Mouse (Mus musculus) CH12.LX (cell line): ENCODE measurements around the gene Fam171a1. TPM values are rescaled to one million over a fixed set of nuclear protein-coding genes. Genes with fewer than 3 reads are reported as not detected.
A peak's percentile ranks its signal among the peaks of the same experiment; 100 is the strongest.

Source experiments
- DNase-seq: peaks from one replicate; pipeline ENCODE4 v3.0.0-alpha.2; 2013; ENCODE audit errors: extremely low read depth
- H3K27ac ChIP-seq: 2 replicates; pipeline ENCODE4 v1.5.1; 2012; ENCODE audit warnings: low read depth, mild to moderate bottlenecking, control low read depth, moderate library complexity; ENCODE audit not compliant: insufficient read depth
- H3K27me3 ChIP-seq: replicated peaks from 2 replicates; pipeline ENCODE3; 2012; ENCODE audit warnings: inconsistent platforms
- H3K36me3 ChIP-seq, 2 experiments: replicated peaks in 1 of 2; 2 replicates each; pipeline versions ENCODE3 to v1.6.1; 2012; ENCODE audit warnings: inconsistent platforms in 1 of 2, low read length in 1 of 2, mild to moderate bottlenecking in 1 of 2, mixed read lengths in 1 of 2, moderate library complexity in 1 of 2; ENCODE audit not compliant: control insufficient read depth in 1 of 2, insufficient read depth in 1 of 2
- H3K4me1 ChIP-seq, 2 experiments: 2 replicates each; pipeline ENCODE4 v1.6.1; 2012; ENCODE audit warnings: inconsistent platforms in 1 of 2, moderate library complexity in 1 of 2; ENCODE audit not compliant: insufficient read depth in 2 of 2, control insufficient read depth in 1 of 2
- H3K4me2 ChIP-seq: 2 replicates; pipeline ENCODE4 v1.6.1; 2012; ENCODE audit warnings: low read depth, mild to moderate bottlenecking, control low read depth; ENCODE audit not compliant: poor library complexity, insufficient read depth, severe bottlenecking
- H3K4me3 ChIP-seq, 3 experiments: fragments of 150-350 bp in 1 of 3; sonication (generic) in 1 of 3; replicated peaks in 1 of 3; 2 replicates each; pipeline versions ENCODE3 to v1.5.1; 2011 to 2012; ENCODE audit warnings: low read depth in 2 of 3, low read length in 2 of 3, mild to moderate bottlenecking in 2 of 3, moderate library complexity in 2 of 3, control low read depth in 1 of 3, improper control_type of control experiment in 1 of 3, inconsistent platforms in 1 of 3, mixed read lengths in 1 of 3; ENCODE audit not compliant: poor library complexity in 1 of 3
- H3K79me2 ChIP-seq: replicated peaks from 2 replicates; pipeline ENCODE4 v1.6.1; 2012; ENCODE audit warnings: mild to moderate bottlenecking, moderate library complexity; ENCODE audit not compliant: control insufficient read depth, poor library complexity, insufficient read depth, severe bottlenecking; ENCODE audit errors: extremely low read depth
- H3K9ac ChIP-seq: 2 replicates; pipeline ENCODE4 v1.6.1; 2012; ENCODE audit warnings: low read depth, mild to moderate bottlenecking, control low read depth, moderate library complexity; ENCODE audit not compliant: insufficient read depth
- H3K9me3 ChIP-seq: replicated peaks from 2 replicates; pipeline ENCODE3; 2012; ENCODE audit warnings: low read length, inconsistent platforms, mixed read lengths
- BHLHE40 ChIP-seq: IDR thresholded peaks from 2 replicates; pipeline ENCODE4 v1.6.1; 2011; ENCODE audit warnings: mild to moderate bottlenecking, low read depth, low read length, improper control_type of control experiment
- CTCF ChIP-seq, 2 experiments: IDR thresholded peaks in 1 of 2; conservative IDR thresholded peaks in 1 of 2; 2 replicates each; pipeline ENCODE4 v1.5.1; 2011 to 2012; ENCODE audit warnings: low read depth in 2 of 2, low read length in 2 of 2, improper control_type of control experiment in 1 of 2, inconsistent platforms in 1 of 2, mild to moderate bottlenecking in 1 of 2, moderate library complexity in 1 of 2
- E2F4 ChIP-seq: IDR thresholded peaks from 2 replicates; pipeline ENCODE4 v1.6.1; 2011; ENCODE audit warnings: low read depth, low read length, improper control_type of control experiment; ENCODE audit not compliant: insufficient replicate concordance
- ELF1 ChIP-seq: IDR thresholded peaks from 2 replicates; pipeline ENCODE4 v1.6.1; 2014; ENCODE audit warnings: low read depth, mild to moderate bottlenecking, inconsistent platforms, low read length, improper control_type of control experiment
- EP300 ChIP-seq: IDR thresholded peaks from 2 replicates; pipeline ENCODE4 v1.6.1; 2011; ENCODE audit warnings: low read length, improper control_type of control experiment
- HCFC1 ChIP-seq: IDR thresholded peaks from 2 replicates; pipeline ENCODE4 v1.6.1; 2012; ENCODE audit warnings: low read depth, mild to moderate bottlenecking, inconsistent platforms, low read length, improper control_type of control experiment
- JUN ChIP-seq: IDR thresholded peaks from 2 replicates; pipeline ENCODE4 v1.6.1; 2011; ENCODE audit warnings: low read depth, mild to moderate bottlenecking, low read length, improper control_type of control experiment, moderate library complexity; ENCODE audit not compliant: insufficient read depth
- MAFK ChIP-seq: IDR thresholded peaks from 2 replicates; pipeline ENCODE4 v1.6.1; 2011; ENCODE audit warnings: low read length, improper control_type of control experiment; ENCODE audit not compliant: insufficient replicate concordance
- MAX ChIP-seq: IDR thresholded peaks from 2 replicates; pipeline ENCODE4 v1.6.1; 2011; ENCODE audit warnings: low read length, improper control_type of control experiment
- MEF2A ChIP-seq: IDR thresholded peaks from 2 replicates; pipeline ENCODE4 v1.6.1; 2014; ENCODE audit warnings: low read depth, mild to moderate bottlenecking, inconsistent platforms, low read length, improper control_type of control experiment, borderline replicate concordance
- MXI1 ChIP-seq: IDR thresholded peaks from 2 replicates; pipeline ENCODE4 v1.6.1; 2011; ENCODE audit warnings: mild to moderate bottlenecking, low read depth, low read length, improper control_type of control experiment
- MYC ChIP-seq: IDR thresholded peaks from 2 replicates; pipeline ENCODE4 v1.6.1; 2011; ENCODE audit warnings: low read depth, mild to moderate bottlenecking, improper control_type of control experiment, low read length
- NRF1 ChIP-seq: IDR thresholded peaks from 2 replicates; pipeline ENCODE4 v1.6.1; 2014; ENCODE audit warnings: low read depth, mild to moderate bottlenecking, inconsistent platforms, low read length, improper control_type of control experiment, moderate library complexity
- RAD21 ChIP-seq: IDR thresholded peaks from 2 replicates; pipeline ENCODE4 v1.6.1; 2011; ENCODE audit warnings: low read depth, mild to moderate bottlenecking, low read length, improper control_type of control experiment, moderate library complexity
- SIN3A ChIP-seq: IDR thresholded peaks from 2 replicates; pipeline ENCODE4 v1.6.1; 2012; ENCODE audit warnings: low read length, improper control_type of control experiment, inconsistent platforms
- TBP ChIP-seq: conservative IDR thresholded peaks from 2 replicates; pipeline ENCODE4 v1.6.1; 2011; ENCODE audit warnings: low read depth, low read length, improper control_type of control experiment
- USF2 ChIP-seq: conservative IDR thresholded peaks from 2 replicates; pipeline ENCODE4 v1.6.1; 2011; ENCODE audit warnings: low read depth, low read length, improper control_type of control experiment
- ZC3H11A ChIP-seq: IDR thresholded peaks from 2 replicates; pipeline ENCODE4 v1.6.1; 2012; ENCODE audit warnings: low read depth, mild to moderate bottlenecking, inconsistent platforms, low read length, improper control_type of control experiment
- ZKSCAN1 ChIP-seq: IDR thresholded peaks from 2 replicates; pipeline ENCODE4 v1.6.1; 2012; ENCODE audit warnings: low read depth, inconsistent platforms, low read length, improper control_type of control experiment, borderline replicate concordance
- ZMIZ1 ChIP-seq: IDR thresholded peaks from 2 replicates; pipeline ENCODE4 v1.6.1; 2012; ENCODE audit warnings: low read depth, mild to moderate bottlenecking, inconsistent platforms, low read length, improper control_type of control experiment
- dilution Hi-C: fragments of 300-500 bp; cut with MboI; formaldehyde crosslinking; loops from 2 replicates; pipeline ENCODE4 v1.14.3; 2020; ENCODE audit warnings: low sequenced_read_pairs; ENCODE audit not compliant: extremely low pct_unique_long_range_greater_than_20kb, extremely low pct_ligation_motif_present
- in situ Hi-C: fragments of 300-500 bp; cut with MboI; formaldehyde crosslinking; loops from 3 replicates; pipeline ENCODE4 v1.14.3; 2019; ENCODE audit warnings: low sequenced_read_pairs, low pct_ligation_motif_present, low pct_unique_long_range_greater_than_20kb, mixed read lengths
- polyA plus RNA-seq: library from polyadenylated mRNA; unstranded; fragments of >175 nt; gene quantifications from 2 replicates; pipeline ENCODE4 v1.2.1, GENCODE M21; 2012; ENCODE audit warnings: low read depth; ENCODE audit not compliant: insufficient read length
- total RNA-seq, 2 experiments: library from RNA; depleted of rRNA; stranded (reverse); fragments of 300-350 nt in 1 of 2; fragments of >200 nt in 1 of 2; gene quantifications; 2 replicates each; pipeline ENCODE4 v1.2.3; 2012 to 2014

Fam171a1 gene
- total and polyA plus RNA-seq, 3 experiments = 0.59 to 3.2 (median 1.8) TPM

DNA sequence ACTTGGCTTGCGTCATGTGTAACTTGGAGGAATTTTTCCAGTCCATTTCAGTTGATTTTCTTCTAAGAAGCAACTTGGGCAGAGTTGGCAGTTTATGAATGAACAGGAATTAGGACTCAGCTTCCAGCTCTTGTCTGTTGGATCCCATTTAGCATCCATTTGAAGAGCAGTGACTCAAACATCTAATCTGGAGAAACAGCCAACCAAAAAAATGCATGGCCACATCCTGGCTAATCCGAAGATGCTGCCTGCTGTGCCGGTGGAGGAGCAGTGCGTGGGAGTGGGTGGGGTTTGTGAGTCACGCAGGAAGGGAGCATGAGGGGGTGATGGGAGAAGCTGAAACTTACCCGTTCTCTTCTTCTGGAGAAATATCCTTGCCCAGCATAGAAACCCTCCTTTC lies 104.2 kb downstream of the Fam171a1 start:
- Histone ChIP-seq H3K4me3 (no peak overlapping the region), H3K27me3 (no peaks in the 10 kb centered on the region), H3K27ac (no peak overlapping the region), H3K9me3 (no peaks in the 10 kb centered on the region), H3K4me1 (no peaks in the 10 kb centered on the region), H3K9ac (no peak overlapping the region), H3K36me3 (no peaks in the 10 kb centered on the region), H3K79me2 (no peaks in the 10 kb centered on the region), H3K4me2 (no peak overlapping the region)
- no peak for TF ChIP-seq MEF2A
- no peak for TF ChIP-seq JUN
- TF ChIP-seq CTCF (conservative IDR thresholded peaks at IDR 0.05 in 1 of 2, IDR thresholded peaks at IDR 0.05 in 1 of 2; ENCODE audit: low read depth in 2 of 2, low read length in 2 of 2) = no peak
- TF ChIP-seq ZKSCAN1 = no peak
- no peak for TF ChIP-seq MAX
- TF ChIP-seq MYC = no peak
- TF ChIP-seq BHLHE40 = no peak
- no peak for TF ChIP-seq EP300
- TF ChIP-seq ZMIZ1 = no peak
- TF ChIP-seq USF2 = no peak
- TF ChIP-seq ELF1 = no peak
- no peak for TF ChIP-seq E2F4
- TF ChIP-seq MXI1 = no peak
- no peak for TF ChIP-seq HCFC1
- TF ChIP-seq ZC3H11A = no peak
- no peak for TF ChIP-seq SIN3A
- TF ChIP-seq TBP = no peak
- no peak for TF ChIP-seq MAFK
- DNase-seq = no peak
- dilution Hi-C loops = no loop called here
- in situ Hi-C loops = no loop called here

GRCm38 (mm10) chr2:3228475-3228874 lies 114.5 kb downstream of the Fam171a1 start:
- H3K27ac ChIP-seq = no peak overlapping the region
- dilution Hi-C loops = no loop called here
- no peak overlapping the region for H3K4me3 ChIP-seq
- no peaks in the 10 kb centered on the region for H3K4me1 ChIP-seq
- H3K27me3 ChIP-seq = no peaks in the 10 kb centered on the region
- H3K79me2 ChIP-seq = no peaks in the 10 kb centered on the region
- H3K9me3 ChIP-seq = no peaks in the 10 kb centered on the region
- H3K4me2 ChIP-seq = no peak overlapping the region
- TF ChIP-seq CTCF (conservative IDR thresholded peaks at IDR 0.05 in 1 of 2, IDR thresholded peaks at IDR 0.05 in 1 of 2; ENCODE audit: low read depth in 2 of 2, low read length in 2 of 2) (peak in 1 of 2 experiments; percentile 40; a peak in 2 of 4 replicates), RAD21 (peak; percentile 22), NRF1 (no peak)
- peaks cover 0 to 9% of the 10 kb centered on the region in 2 experiments for H3K36me3 ChIP-seq
- H3K9ac ChIP-seq = no peak overlapping the region
- DNase-seq = peak; percentile 10
- in situ Hi-C loops = no loop called here
